Mouse (Mus musculus) T-cell, adult 2 months (primary cell): ENCODE results near the gene Olfr1173.

Experiments used
- DNase-seq: peaks from one replicate; pipeline ENCODE4 v3.0.0; 2022; ENCODE audit warnings: low spot score

Gene Olfr1173

DNA sequence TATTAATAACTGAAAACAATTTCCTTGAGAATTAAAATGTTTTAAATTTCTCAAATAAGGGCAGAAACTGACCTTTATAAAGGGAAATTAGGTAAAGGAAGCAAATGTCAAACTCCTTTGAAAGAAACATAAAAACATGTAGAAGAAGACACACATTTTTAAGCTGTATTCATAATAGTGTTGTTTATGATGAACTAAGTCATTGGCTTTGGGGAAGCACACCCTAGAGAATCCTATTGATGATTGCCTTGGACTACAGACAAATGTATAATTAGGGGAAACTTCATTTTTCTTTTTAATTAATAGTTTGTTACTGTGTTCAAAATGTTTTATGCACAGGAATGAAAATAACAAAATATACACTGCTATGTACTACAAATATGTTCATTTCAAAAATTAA is at the start of gene Olfr1173:
Gene Olfr1173 (minus strand): TSS at position 101 of the 400 bp plus-strand sequence.
- DNase-seq: no peak

DNA sequence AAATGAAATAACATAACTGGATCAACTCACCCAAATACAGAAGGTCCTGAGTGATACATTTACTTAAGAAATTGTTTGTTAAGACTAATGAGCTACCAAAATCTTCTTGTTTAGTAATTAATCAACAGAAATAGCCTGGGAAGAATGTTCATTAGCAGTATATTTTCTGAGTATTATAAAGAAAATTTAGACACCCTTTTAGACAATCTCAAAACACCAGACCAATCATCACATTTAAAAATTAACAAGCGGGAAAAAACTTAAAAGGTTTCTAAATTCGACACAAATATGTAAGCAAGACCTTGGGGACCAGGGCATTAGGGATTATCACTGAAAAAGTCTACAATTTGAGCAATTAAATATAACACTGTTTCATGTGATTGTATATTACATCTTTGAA is 47.4 kb upstream of the Olfr1173 start, which contains the start of gene Olfr1175-ps:
Gene Olfr1175-ps (minus strand): TSS at position 101 of the 400 bp plus-strand sequence.
- DNase-seq: no peak

DNA sequence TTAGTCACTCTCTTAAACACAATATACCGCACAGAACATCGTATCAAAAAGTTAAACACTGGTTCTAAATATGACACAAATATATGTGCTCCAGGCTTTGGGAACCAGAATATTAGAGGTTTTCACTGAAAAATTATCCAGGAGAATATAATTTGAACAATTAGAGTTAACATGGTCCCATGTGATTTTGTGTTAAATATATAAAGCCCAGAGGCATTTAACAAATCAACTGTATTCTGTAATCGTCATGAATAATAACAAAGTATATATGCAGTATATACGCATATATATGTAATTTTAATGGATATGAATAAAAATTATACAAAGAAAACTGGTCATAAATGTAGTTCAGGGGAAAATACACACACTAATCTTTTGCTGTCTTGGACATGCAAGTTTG is 35.4 kb upstream of the Olfr1173 start, which contains the start of gene Olfr1174-ps:
Gene Olfr1174-ps (minus strand): TSS at position 101 of the 400 bp plus-strand sequence.
- DNase-seq: no peak

DNA sequence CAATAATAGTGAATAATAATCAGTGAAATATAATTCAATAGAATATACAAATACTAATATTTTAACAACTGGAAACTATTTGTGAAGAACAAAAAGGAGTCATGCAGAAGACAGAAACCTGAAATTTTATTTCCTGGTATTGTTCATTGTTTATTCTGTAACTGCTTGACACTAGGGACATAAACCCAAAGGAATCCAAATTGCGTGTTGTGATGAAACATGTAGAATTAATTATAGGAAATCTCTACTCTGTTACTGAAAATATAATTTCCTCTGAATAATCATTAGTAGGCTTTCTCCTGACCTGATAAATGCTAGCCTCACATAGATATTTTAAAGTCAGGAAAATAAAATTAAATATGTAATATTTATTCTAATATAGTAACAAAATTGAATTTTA is 51.4 kb downstream of the Olfr1173 start, which contains the start of gene Olfr1170:
Gene Olfr1170 (minus strand): TSS at position 101 of the 400 bp plus-strand sequence.
- no peak for DNase-seq
